Mouse (Mus musculus) C2C12 (cell line): Measurements from ENCODE around the gene Atp1a1. TPM values are rescaled to one million over a fixed set of nuclear protein-coding genes. Genes with fewer than 3 reads are reported as not detected.

Experiments used
- H3K27me3 ChIP-seq: one replicate; pipeline ENCODE4 v1.6.1; 2011; ENCODE audit not compliant: control insufficient read depth, insufficient read depth, insufficient read length
- H3K36me3 ChIP-seq: one replicate; pipeline ENCODE4 v1.6.1; 2011; ENCODE audit not compliant: control insufficient read depth, insufficient read depth
- H3K4me3 ChIP-seq: one replicate; pipeline ENCODE4 v1.5.1; 2011; ENCODE audit warnings: mild to moderate bottlenecking, control low read depth; ENCODE audit not compliant: poor library complexity, insufficient read depth, severe bottlenecking
- H3K79me2 ChIP-seq: one replicate; pipeline ENCODE4 v1.6.1; 2011; ENCODE audit not compliant: control insufficient read depth, insufficient read depth
- H3K79me3 ChIP-seq: one replicate; pipeline ENCODE4 v1.6.1; 2011; ENCODE audit warnings: low read depth, control low read depth
- H3ac ChIP-seq: one replicate; pipeline ENCODE3; 2011; ENCODE audit warnings: low read depth; ENCODE audit not compliant: control insufficient read depth, insufficient read length
- CEBPB ChIP-seq: IDR thresholded peaks from one replicate; pipeline ENCODE4 v1.6.1; 2011; ENCODE audit warnings: low read depth, mild to moderate bottlenecking, control low read depth, moderate library complexity
- CTCF ChIP-seq: IDR thresholded peaks from one replicate; pipeline ENCODE4 v1.5.1; 2011; ENCODE audit not compliant: control insufficient read depth, insufficient read depth, insufficient read length
- FOSL1 ChIP-seq: IDR thresholded peaks from one replicate; pipeline ENCODE4 v1.8.0; 2011; ENCODE audit warnings: mild to moderate bottlenecking, low read length; ENCODE audit not compliant: poor library complexity, insufficient read depth, severe bottlenecking
- MAX ChIP-seq: IDR thresholded peaks from one replicate; pipeline ENCODE4 v1.6.1; 2011; ENCODE audit warnings: mild to moderate bottlenecking, control low read depth
- MYOD1 ChIP-seq: IDR thresholded peaks from one replicate; pipeline ENCODE4 v1.6.1; 2011; ENCODE audit warnings: low read depth; ENCODE audit not compliant: control insufficient read depth, insufficient read length
- MYOG ChIP-seq: IDR thresholded peaks from one replicate; pipeline ENCODE4 v1.6.1; 2011; ENCODE audit not compliant: control insufficient read depth, insufficient read length; ENCODE audit errors: extremely low read depth
- USF1 ChIP-seq: IDR thresholded peaks from one replicate; pipeline ENCODE4 v1.6.1; 2011; ENCODE audit warnings: low read depth, mild to moderate bottlenecking, control low read depth, moderate library complexity
- polyA plus RNA-seq: library from polyadenylated mRNA; unstranded; fragments of >200 nt; fragmentation: generic; extraction: Trizol; gene quantifications from one replicate; pipeline ENCODE4 v1.2.1, GENCODE M21; 2012; ENCODE audit warnings: missing spikeins

Atp1a1 gene
- polyA plus RNA-seq, 1 experiment, result 228 TPM

GRCm38 (mm10) chr3:101599920-101600741 is 4.4 kb downstream of the Atp1a1 start:
- Histone ChIP-seq H3ac (no peak overlapping the region), H3K79me2 (peaks cover 89% of the 10 kb centered on the region), H3K36me3 (peaks cover 9% of the 10 kb centered on the region), H3K27me3 (no peaks in the 10 kb centered on the region), H3K4me3 (no peak overlapping the region), H3K79me3 (peaks cover 75% of the 10 kb centered on the region)
- no peak for TF ChIP-seq MYOD1
- TF ChIP-seq MYOG, result no peak
- no peak for TF ChIP-seq CTCF
- no peak for TF ChIP-seq USF1
- TF ChIP-seq CEBPB, result no peak
- TF ChIP-seq MAX, result no peak
- TF ChIP-seq FOSL1, result no peak

- H3K27me3 ChIP-seq, result no peaks in the 10 kb centered on the region
- TF ChIP-seq FOSL1 (no peak), USF1 (no peak), MYOD1 (no peak), CEBPB (no peak), MYOG (no peak), MAX (no peak), CTCF (no peak)
- peaks cover 96% of the 10 kb centered on the region for H3K79me2 ChIP-seq
- peaks cover 80% of the 10 kb centered on the region for H3K79me3 ChIP-seq
- no peak overlapping the region for H3ac ChIP-seq
- peaks cover 17% of the 10 kb centered on the region for H3K36me3 ChIP-seq
- H3K4me3 ChIP-seq, result no peak overlapping the region
Observed at GRCm38 (mm10) chr3:101599191-101599919, 5.1 kb downstream of the Atp1a1 start.

- H3ac ChIP-seq, result no peak overlapping the region
- H3K36me3 ChIP-seq, result peaks cover 26% of the 10 kb centered on the region
- TF ChIP-seq MAX, result no peak
- TF ChIP-seq FOSL1, result no peak
- no peak for TF ChIP-seq MYOG
- no peak for TF ChIP-seq CEBPB
- TF ChIP-seq MYOD1, result no peak
- TF ChIP-seq CTCF, result no peak
- no peaks in the 10 kb centered on the region for H3K27me3 ChIP-seq
- peaks cover 75% of the 10 kb centered on the region for H3K79me3 ChIP-seq
- H3K79me2 ChIP-seq, result peaks cover 88% of the 10 kb centered on the region
- no peak overlapping the region for H3K4me3 ChIP-seq
Observed at GRCm38 (mm10) chr3:101598231-101598905, 6.1 kb downstream of the Atp1a1 start.

GRCm38 (mm10) chr3:101597317-101598096 is 7.0 kb downstream of the Atp1a1 start:
- Histone ChIP-seq H3ac (no peak overlapping the region), H3K36me3 (peaks cover 35% of the 10 kb centered on the region), H3K79me3 (peaks cover 69% of the 10 kb centered on the region), H3K79me2 (peaks cover 80% of the 10 kb centered on the region), H3K27me3 (no peaks in the 10 kb centered on the region), H3K4me3 (no peak overlapping the region)
- TF ChIP-seq USF1 (no peak), CEBPB (no peak), MAX (no peak), FOSL1 (no peak), CTCF (no peak), MYOG (no peak), MYOD1 (no peak)
